Mouse (Mus musculus) thymus, adult 2 months (tissue): ENCODE results near the gene Trim68.

Source experiments
- CTCF ChIP-seq: fragments of 200-500 bp; IDR thresholded peaks from 2 replicates; pipeline ENCODE4 v1.5.1; 2012; ENCODE audit warnings: mild to moderate bottlenecking, control low read depth, low read length, moderate library complexity, borderline replicate concordance; ENCODE audit not compliant: control insufficient read depth, poor library complexity, insufficient read depth; ENCODE audit errors: extremely low read depth
- POLR2A ChIP-seq: fragments of 200-500 bp; IDR thresholded peaks from 2 replicates; pipeline ENCODE4 v1.6.1; 2012; ENCODE audit warnings: mild to moderate bottlenecking, low read length, control low read depth, moderate library complexity; ENCODE audit not compliant: control insufficient read depth, poor library complexity, insufficient read depth; ENCODE audit errors: extremely low read depth

DNA sequence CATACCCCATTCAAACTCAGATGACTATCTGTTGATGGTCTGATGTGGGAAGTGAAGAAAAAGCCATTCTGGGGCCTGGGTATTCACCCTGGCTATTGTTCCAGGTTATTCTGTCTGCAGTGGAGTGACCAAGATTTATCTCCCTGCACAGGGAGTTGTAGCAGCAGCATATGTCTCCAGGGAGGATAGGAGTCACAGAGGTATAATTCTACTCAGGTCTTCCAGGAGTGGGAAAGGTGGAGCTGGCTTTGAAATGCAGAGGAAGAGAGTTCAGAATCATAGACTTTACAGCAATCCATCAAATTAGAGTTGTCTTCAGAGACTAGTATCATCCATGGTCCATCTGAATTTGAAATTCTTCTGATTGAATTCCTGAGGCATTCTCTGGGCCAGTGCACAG lies 40.3 kb upstream of the Trim68 start, which contains the start of gene Olfr559:
- TF ChIP-seq CTCF (no peak), POLR2A (no peak)
